Mouse (Mus musculus) right cerebral cortex, postnatal 36 days (tissue): ENCODE measurements around the gene Gspt1.
A peak's percentile ranks its signal among the peaks of the same experiment; 100 is the strongest.

Experiments used
- DNase-seq, 2 experiments: peaks; one replicate each; pipeline ENCODE4 v3.0.0; 2022; ENCODE audit warnings: low spot score in 2 of 2, mixed read lengths in 1 of 2

The Gspt1 gene

GRCm38 (mm10) chr16:11203600-11204390 lies 50.3 kb downstream of the Gspt1 start:
- DNase-seq: no peak

GRCm38 (mm10) chr16:11202571-11203554 lies 51.3 kb downstream of the Gspt1 start, which contains the start of gene Rsl1d1:
Rsl1d1 (minus strand) TSS chr16:11203331.
- peak; percentile 87 to 91 for DNase-seq

- DNase-seq: no peak
These were observed 52.3 kb downstream of the Gspt1 start for GRCm38 (mm10) chr16:11201740-11202394.

GRCm38 (mm10) chr16:11200247-11200646 lies 53.9 kb downstream of the Gspt1 start:
- DNase-seq: no peak

GRCm38 (mm10) chr16:11198467-11198866 lies 55.7 kb downstream of the Gspt1 start:
- DNase-seq: no peak

- DNase-seq: no peak
These were observed 57.1 kb downstream of the Gspt1 start for GRCm38 (mm10) chr16:11197052-11197451.

- no peak for DNase-seq
These were observed 60.9 kb downstream of the Gspt1 start for GRCm38 (mm10) chr16:11193231-11193630.

- DNase-seq: no peak
These were observed 64.0 kb downstream of the Gspt1 start for GRCm38 (mm10) chr16:11190150-11190549.

- no peak for DNase-seq
These were observed 76.7 kb downstream of the Gspt1 start for GRCm38 (mm10) chr16:11177404-11177803.

GRCm38 (mm10) chr16:11176884-11177244 lies 77.3 kb downstream of the Gspt1 start:
- DNase-seq: no peak

- DNase-seq: peak; percentile 78 to 88
These were observed 77.8 kb downstream of the Gspt1 start, which contains the start of gene Zc3h7a for GRCm38 (mm10) chr16:11176208-11176883. Zc3h7a (minus strand) TSS chr16:11176393.

- peak in 1 of 2 experiments; percentile 35 for DNase-seq
These were observed 78.5 kb downstream of the Gspt1 start for GRCm38 (mm10) chr16:11175489-11176207.

GRCm38 (mm10) chr16:11175100-11175488 lies 79.0 kb downstream of the Gspt1 start:
- no peak for DNase-seq

- peak; percentile 9 to 36 for DNase-seq
These were observed 79.4 kb downstream of the Gspt1 start for GRCm38 (mm10) chr16:11174671-11175081.

- no peak for DNase-seq
These were observed 82.4 kb downstream of the Gspt1 start for GRCm38 (mm10) chr16:11171679-11172078.
